Mouse (Mus musculus) left cerebral cortex, postnatal 10 days (tissue): ENCODE data around the gene Ppm1h. TPM values are rescaled to one million over a fixed set of nuclear protein-coding genes. Genes with fewer than 3 reads are reported as not detected.

Experiments
- DNase-seq, 2 experiments: peaks; one replicate each; pipeline ENCODE4 v3.0.0; 2021 to 2022; ENCODE audit warnings: low spot score in 2 of 2, mixed read lengths in 1 of 2; ENCODE audit errors: extremely low spot score in 1 of 2
- intact Hi-C: fragments of 180-260 bp; cut with DNase I; formaldehyde crosslinking; loops from one replicate; pipeline ENCODE4 v1.15.1; 2025
- total RNA-seq, 2 experiments: library from RNA; stranded (reverse); gene quantifications; 2 replicates each; pipeline ENCODE4 v1.2.3; 2021

Ppm1h gene
- total RNA-seq, 2 experiments from 2014 or later: 77.5 to 82.7 TPM

GRCm38 (mm10) chr10:122760469-122761307 is 82.1 kb downstream of the Ppm1h start:
- intact Hi-C loops: no loop called here
- no peak for DNase-seq

- DNase-seq: no peak
- intact Hi-C loops: no loop called here
Observed at GRCm38 (mm10) chr10:122762772-122763511, 84.4 kb downstream of the Ppm1h start.

GRCm38 (mm10) chr10:122763596-122763995 is 85.0 kb downstream of the Ppm1h start:
- intact Hi-C loops: no loop called here
- no peak for DNase-seq

GRCm38 (mm10) chr10:122764653-122765052 is 86.1 kb downstream of the Ppm1h start:
- no peak for DNase-seq
- intact Hi-C loops: no loop called here

- intact Hi-C loops: no loop called here
Observed at GRCm38 (mm10) chr10:122765521-122765920, 87.0 kb downstream of the Ppm1h start.

GRCm38 (mm10) chr10:122765992-122766391 is 87.4 kb downstream of the Ppm1h start:
- no peak for DNase-seq
- intact Hi-C loops: no loop called here

More at GRCm38 (mm10) chr10:122765521-122765920, 87.0 kb downstream of the Ppm1h start:
- no peak for DNase-seq

GRCm38 (mm10) chr10:122768204-122768892 is 89.8 kb downstream of the Ppm1h start:
- no peak for DNase-seq
- intact Hi-C loops: no loop called here

- intact Hi-C loops: no loop called here
- no peak for DNase-seq
Observed at GRCm38 (mm10) chr10:122768893-122769341, 90.4 kb downstream of the Ppm1h start.

GRCm38 (mm10) chr10:122770337-122770736 is 91.8 kb downstream of the Ppm1h start:
- no peak for DNase-seq
- intact Hi-C loops: no loop called here

GRCm38 (mm10) chr10:122770987-122771386 is 92.4 kb downstream of the Ppm1h start:
- intact Hi-C loops: no loop called here
- DNase-seq: no peak

GRCm38 (mm10) chr10:122774169-122774568 is 95.6 kb downstream of the Ppm1h start:
- no peak for DNase-seq
- intact Hi-C loops: no loop called here

GRCm38 (mm10) chr10:122777436-122777835 is 98.9 kb downstream of the Ppm1h start:
- DNase-seq: no peak
- intact Hi-C loops: no loop called here

GRCm38 (mm10) chr10:122777939-122778655 is 99.5 kb downstream of the Ppm1h start:
- intact Hi-C loops: no loop called here
- no peak for DNase-seq

GRCm38 (mm10) chr10:122779351-122779750 is 100.8 kb downstream of the Ppm1h start:
- DNase-seq: no peak
- intact Hi-C loops: no loop called here

- intact Hi-C loops: no loop called here
- peak in 1 of 2 experiments; percentile 90 for DNase-seq
Observed at GRCm38 (mm10) chr10:122782755-122783154, 104.2 kb downstream of the Ppm1h start.

- DNase-seq: no peak
- intact Hi-C loops: loop anchor here (5.0 kb wide), 2 partner anchors 112 to 237 kb away; partner anchors contain the start of gene Ppm1h
Observed at GRCm38 (mm10) chr10:122789648-122790170, 111.1 kb downstream of the Ppm1h start.

- DNase-seq: peak in 1 of 2 experiments; percentile 59
- intact Hi-C loops: loop anchor here (5.0 kb wide), 2 partner anchors 115 to 240 kb away; partner anchors contain the start of gene Ppm1h
Observed at GRCm38 (mm10) chr10:122792021-122792966, 113.7 kb downstream of the Ppm1h start.
